Mouse (Mus musculus) urinary bladder, postnatal 14 days (tissue): ENCODE measurements around the gene Tspan11.

ENCODE experiments used
- DNase-seq: peaks from one replicate; pipeline ENCODE4 v3.0.0; 2021; ENCODE audit warnings: low spot score

Gene Tspan11

DNA sequence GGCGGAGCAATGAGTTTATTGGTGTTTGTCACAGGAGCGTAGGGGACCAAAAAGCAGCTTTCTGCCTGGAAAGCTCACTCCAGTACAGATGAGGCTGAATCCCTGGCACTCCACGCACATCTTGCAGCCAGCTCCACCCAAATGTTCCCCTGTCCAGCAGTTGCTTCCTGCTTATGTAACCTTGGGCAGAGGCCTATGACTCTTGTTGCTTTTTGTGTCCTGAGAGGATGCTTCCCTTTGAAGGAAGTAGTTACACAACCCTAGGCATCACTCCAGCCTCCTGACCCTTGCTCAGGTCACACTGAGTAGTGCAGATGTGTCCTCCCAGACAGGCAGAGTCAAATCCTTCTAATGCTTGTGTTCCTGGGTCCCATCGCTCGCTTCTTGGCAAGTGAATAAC is 46.5 kb downstream of the Tspan11 start:
- no peak for DNase-seq

DNA sequence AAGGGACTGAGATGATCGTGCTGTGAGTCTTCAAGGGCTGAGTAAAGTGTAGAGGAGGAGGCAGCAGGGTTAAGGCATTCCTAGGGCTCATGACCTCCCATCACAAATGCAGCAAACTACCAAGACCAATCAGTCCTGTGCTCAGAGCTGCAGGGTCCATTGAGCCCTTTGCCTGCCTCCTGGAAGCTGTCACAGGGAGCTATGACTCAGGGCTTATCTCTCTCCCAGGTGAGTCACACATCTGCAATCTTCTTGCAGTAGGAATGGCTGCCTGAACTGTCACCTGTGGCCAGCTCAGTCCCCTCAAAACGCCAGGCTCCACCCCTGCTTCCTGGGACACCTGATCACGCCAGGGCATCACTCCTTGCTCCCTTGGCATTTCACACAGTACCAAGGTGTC is 47.7 kb downstream of the Tspan11 start:
- peak; percentile 25 for DNase-seq

DNA sequence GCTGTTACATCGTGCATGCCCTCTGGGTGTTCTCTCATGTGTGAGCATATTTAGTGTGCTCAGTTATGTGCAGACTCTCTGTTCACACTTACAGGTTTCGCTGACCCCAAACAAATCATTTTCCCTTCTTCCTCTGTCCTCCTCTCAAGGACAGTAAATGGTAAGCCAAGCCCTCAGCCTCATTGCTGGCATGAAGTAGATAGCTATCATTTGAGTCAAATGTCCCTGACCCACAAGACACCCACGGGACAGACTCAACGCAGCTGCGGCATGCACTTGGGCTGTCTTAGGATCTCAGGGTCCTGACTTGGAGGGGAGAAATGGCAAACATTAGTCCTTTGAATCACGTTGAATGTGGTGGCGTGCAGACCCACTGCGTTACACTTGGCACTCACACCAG is 55.0 kb downstream of the Tspan11 start:
- DNase-seq, result no peak

DNA sequence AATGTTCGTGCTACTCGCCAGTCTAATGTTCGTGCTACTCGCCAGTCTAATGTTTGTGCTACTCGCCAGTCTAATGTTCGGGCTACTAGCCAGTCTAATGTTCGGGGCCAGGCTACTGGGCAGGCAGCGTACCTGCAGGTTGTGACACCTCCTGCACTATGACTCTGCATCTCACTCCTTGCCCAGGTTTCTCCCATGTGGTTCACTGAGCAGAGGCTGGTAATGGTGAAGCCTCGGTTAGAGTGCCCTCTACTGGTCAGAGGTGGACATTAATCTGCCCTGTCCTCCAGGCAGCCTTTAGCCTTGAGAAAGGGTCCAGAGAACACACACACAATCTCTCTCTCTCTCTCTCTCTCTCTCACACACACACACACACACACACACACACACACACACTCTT is 58.3 kb downstream of the Tspan11 start:
- peak; percentile 77 for DNase-seq

DNA sequence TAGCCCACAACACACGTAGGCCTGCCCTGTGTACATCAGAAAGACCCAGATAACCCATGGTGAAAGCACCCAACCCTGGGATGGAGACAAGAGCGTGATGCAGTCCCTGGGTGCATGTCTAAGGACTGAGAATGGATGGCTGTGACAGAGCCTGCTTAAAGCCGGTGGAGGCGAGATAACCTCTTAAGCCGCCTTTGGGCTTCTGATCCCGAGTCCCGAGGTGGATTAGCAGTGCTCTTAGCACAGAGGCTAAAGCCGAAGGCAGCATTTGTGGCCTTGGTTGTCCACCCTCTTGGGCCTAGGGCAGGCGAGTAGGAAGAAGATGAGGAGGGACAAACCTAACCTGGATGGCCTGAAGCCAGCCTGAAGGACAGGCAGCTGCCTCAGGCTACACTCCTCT is 61.3 kb downstream of the Tspan11 start:
- no peak for DNase-seq

DNA sequence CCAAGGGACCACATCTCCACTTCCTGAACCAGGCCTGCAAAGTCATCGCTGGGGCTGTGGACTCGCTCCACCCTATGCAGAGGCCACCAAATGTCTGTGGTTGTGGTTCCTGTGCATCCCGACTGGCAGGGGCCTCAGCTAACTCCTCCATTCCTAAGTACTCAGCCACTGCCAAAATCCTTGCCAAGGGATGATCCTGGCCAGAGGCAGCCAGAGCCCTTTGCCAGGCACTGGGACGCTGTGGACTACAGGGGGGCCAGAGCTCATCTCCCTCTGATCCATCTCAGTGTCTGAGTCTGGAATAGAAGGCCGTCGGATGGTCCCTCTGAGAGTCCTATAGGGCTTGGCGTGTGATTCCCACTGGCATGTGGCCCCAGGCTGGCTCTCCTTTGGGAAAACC is 62.5 kb downstream of the Tspan11 start:
- DNase-seq, result no peak

DNA sequence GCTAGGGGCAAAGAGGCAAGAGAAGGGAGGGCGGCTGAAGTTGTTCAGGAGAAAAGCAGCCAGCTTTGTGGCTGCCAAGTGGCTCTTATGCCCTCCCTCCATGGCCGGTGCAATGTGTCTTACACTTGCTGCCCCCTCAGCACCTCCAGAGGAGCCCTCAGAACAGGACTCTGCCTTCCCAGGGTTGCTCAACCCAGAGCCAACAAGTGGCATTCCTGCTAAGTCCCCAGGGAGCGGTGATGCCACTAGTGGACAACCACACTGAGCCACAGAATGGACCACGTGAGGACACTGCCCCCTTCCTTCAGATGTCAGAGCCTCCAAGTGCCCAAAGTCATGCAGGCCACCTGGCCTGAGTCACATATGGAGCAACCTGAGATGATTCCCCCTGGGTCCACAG is 65.7 kb downstream of the Tspan11 start:
- no peak for DNase-seq

DNA sequence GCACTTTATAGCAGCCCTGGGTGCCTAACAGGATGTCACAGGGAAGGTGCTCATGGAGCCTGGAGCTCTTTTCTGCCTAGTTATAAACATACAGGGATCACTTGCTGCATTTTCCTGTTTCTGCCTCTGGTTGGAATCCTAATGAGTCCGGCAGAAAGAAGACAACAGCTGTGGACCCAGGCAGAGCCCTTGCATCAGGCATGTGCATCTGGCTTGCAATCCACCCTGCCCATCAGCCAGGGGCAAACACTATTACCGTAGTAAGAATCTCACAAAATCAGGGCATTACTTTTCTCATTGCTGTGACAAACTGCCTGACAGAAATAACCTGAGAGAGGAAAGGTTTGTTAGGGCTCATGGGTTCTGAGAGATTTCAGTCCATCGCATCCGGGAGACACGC is 68.8 kb downstream of the Tspan11 start:
- DNase-seq, result no peak

DNA sequence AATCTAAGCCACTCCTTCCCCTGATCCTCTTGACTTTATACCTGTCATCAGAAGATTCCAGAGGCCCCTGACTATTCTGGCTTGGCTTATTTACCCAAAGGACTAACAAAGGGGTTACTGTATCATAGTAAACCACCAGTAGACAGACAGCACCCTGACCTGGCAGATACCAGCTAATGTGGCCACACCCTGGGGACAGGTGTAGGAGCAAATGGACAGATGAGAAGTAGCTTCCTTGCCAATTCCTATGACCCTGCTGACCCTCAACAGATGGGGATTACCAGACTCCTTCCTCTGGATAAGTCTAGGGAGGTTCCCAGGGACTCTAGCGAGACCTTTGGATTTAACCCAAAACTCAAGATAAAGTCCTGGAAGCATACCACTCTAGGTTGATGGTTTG is 72.8 kb downstream of the Tspan11 start:
- DNase-seq, result no peak

DNA sequence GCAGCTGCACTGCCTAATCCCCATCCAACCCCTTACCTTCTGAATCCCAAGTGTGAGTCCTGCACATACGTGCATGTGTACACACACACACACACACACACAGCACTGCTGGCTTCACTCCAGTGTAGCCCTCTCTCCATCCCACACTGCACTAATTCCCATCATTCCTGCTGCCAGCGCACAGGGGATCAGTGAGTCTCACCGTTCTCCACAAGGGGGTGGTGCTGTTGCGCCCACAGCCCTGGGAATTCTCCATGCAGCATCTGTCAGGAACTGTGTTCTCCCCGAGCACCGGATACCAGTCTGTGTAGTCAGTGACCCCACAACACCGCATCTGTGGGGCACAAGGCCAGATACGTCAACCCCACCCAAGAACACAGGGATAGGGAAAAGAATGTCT is 78.1 kb downstream of the Tspan11 start:
- no peak for DNase-seq

DNA sequence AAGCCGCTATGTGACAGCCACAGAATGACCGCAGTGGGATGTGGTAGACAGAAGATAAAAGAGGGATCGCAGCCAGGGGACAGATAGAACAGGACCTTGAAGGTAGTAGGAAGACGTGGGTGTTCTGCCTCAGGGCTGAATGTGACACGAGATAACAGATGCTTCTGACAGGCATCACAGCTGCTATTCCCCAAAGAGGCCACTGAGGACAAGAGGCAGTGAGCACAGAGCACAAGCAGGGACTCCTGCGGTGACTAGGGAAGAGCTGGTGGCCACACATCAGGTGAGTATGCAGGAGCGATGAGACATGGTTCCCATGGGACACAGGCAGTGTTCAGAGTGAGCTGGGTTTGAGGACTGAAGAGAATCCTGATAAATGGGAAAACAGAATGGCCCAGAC is 82.3 kb downstream of the Tspan11 start:
- DNase-seq, result no peak

DNA sequence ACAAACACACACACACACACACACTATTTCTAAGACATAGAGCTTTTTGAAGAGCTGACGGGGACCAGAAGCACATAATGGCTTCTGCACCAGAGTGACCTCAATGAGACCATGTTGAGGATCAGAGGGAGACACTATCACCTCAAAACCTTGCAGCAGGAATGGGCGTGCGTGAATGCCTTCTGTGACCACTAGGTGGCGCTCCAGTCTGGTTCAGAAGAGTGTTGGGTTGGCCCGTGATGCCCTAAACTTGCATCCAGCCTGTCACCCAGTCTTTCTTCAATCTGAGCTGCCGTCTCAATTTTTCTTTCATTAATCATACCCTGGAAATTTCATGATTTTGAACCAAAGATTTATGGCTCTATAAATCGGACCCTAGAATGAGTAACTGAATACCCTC is 82.7 kb downstream of the Tspan11 start:
- peak; percentile 79 for DNase-seq

DNA sequence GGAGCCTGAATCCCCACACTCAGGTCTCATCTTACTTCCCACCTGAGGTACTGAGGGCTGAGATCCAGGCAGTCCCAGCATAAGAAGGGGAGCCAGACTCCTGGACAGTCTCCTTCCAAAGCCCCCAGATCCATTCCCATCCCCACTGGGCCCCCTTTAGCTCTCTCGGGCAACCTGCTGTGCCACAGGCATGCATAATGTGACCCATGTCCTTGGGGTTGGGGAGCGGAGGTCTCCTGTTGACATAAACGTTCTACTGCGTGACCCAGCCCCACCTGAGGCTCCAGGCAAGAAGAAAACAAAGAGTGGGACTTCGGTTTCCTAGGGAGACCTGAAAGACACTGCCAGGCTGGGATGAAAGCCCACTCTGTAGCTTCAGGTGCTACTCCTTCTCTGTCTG is 83.5 kb downstream of the Tspan11 start:
- DNase-seq, result no peak

DNA sequence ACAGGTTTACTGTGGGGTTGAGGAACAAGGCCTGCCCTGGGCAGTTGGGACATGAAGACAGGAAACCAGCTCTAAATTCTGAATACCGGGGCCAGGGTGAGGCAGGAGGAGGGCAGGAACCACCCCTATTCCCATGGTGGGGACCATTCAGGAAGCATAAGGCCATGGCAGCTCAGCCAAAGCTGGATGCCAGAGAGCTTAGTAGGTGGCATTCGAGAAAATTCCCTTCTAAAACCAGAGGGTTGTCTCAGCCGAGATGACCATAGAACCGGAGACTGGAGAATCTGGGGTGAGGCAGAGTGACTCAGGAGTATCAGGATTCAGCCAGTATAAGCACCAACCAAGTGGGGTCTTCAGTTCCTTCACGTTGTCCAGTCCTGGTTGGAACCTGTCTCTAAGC is 84.5 kb downstream of the Tspan11 start:
- no peak for DNase-seq

DNA sequence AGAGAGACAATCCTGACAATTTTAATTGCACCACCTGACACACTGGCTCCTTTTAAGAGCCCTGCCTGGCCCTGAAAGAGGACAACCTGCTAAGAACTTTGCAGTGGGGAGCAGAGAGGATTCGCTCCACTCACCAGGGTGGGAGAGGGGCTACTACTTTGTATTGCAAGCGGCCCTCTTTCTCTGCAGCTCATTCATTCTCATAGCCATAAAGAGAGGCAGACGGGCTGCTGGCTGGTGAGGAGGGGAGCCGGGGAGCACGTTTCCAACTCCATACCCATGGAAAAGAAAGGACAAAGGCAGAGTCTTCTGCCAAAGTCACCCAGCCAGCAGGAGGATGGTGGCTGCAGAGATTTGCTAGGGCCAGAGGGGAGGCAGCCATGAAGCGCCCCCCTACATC is 86.2 kb downstream of the Tspan11 start:
- DNase-seq, result no peak

DNA sequence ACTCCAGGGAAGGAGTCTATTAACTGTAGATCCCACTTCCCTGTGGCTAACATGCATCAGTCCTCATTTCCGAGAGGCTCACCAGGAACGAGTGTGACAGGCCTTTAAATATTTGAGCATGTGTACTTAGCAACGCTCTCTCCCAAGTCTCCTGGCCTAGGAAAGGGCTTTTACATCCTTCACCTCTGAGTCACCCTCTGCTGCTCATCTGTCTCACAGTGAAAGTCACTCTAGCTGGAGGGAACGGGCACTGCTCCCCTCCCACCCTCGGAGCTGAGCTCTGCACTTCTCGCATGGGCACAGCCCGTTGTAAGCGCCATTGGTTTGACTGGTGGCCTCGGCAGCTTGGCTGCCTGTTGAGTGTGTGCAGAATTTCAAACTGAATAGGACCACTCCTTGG is 86.6 kb downstream of the Tspan11 start:
- DNase-seq, result no peak

DNA sequence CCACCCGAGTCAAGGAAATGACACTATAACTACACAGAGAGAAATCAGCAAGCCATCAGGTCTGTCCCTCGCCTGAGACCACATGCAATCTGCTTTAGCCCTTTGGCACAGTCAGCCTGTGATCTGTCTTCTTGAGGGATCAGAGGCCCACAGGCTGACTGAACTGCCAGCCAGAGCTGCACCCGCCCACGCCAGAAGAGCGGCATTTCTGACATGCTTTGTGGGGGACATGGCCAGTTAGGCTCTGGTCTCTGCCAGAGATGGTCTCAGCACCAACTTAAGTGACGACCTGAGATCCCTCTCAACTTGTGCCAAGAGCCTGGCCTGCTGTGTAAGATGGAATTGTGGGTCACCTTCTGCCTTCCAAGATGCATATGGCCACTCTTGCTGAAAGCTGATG is 89.3 kb downstream of the Tspan11 start:
- no peak for DNase-seq

DNA sequence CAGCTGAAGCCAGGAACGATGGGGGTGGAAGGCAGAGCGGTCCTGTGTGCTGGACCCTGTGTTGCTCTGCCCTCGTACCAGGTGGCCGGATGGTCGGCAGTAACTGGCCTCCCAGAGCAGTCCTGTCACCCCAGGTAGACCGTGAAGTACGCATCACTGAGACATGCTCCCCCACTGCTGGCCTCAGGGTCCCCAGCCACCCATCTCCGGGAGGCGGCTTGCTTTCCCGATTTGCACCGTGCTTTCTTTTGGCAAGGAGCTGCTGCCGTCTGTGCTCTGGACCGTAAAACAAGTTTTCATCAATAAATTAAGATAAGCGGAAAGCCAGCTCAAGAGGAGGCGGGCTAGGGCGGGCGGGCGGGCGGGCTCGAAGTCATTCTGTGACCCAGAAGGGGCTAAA is 91.6 kb downstream of the Tspan11 start:
- DNase-seq, result no peak

DNA sequence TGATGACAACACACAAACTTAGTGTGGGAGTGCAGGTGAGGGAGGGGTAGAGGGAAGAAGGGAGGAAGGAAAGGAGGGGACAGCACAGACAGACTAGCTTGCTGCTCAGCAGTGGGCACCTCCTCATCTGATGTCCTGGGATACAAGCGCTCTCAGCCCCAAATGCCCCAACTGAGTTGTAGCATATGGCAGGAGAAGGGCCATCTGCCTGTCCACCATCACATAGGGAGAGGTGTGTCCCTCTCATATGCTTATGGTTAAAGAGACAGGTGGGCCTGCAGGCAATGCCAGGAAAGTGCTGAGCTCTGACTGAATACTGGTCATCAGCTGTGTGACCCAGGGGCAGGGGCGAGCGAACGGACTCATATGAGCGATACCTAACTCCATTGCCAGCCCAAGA is 92.4 kb downstream of the Tspan11 start:
- no peak for DNase-seq

DNA sequence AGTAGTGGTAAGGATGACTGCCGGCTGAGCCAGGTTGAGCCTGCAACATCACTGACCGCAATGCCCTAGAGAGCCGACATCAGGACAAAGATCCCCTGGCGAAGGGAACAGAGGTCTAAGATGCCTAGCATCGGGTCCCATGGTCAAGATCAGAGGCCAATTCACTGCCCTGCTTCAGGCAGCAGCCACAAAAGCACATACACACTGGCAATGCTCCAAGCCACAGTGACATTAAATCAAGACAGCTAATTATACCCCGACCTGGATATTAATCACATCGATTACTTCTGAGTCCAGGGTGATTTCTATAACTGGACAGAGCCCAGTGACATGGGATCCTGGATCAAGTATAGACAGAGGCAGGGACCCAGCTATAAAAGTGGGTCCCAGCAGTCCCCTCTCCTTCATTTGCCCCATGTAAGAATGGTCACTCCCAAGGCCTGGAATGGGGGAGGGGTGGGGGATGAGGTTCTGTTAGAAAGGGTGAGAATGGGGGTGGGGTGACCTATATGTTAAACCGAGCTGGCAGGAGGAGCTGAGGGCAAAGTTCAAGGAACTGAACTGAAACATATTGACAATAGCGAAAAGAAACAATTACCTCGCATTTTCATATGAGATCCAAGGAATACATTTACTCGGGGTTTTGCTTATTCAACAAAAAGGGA is 93.1 kb downstream of the Tspan11 start:
- no peak for DNase-seq

DNA sequence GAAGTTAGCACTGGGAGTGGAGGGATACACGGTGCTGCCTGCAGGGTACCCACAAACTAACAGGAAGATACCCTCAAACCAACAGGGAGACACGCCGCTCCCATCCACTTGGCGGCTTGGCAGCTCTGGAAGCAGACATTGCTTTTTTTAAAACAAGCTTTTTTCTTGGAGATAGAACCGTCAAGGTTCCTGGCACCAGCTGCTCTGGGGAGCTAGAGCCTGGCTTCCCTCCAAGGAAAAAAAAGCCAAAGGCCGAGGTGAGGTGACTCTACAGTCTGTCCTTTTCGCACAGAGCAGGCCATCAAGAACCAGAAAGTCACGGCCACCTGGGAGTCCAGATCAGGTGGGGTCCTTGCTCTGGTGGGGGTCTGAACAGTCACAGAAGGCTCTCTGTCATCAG is 93.8 kb downstream of the Tspan11 start:
- no peak for DNase-seq

DNA sequence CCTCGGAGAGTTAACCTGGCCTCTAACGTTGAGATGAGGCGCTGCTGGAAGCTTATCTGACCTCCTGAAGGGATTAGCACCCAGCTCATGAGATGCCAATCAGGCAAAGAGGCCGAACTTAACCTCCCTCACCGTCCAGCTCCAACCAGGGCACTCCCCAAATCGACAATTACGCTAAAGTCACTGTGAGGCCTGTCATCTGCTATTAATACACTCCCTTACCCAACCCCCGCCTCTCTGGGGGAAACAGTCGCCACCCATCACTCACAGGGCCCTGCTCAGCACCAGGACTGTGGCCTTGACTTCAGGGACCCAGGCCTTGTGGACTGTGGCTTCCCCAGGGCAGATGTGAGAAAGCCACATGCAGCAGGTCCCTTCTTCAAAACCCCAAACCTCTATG is 99.0 kb downstream of the Tspan11 start:
- DNase-seq, result no peak

DNA sequence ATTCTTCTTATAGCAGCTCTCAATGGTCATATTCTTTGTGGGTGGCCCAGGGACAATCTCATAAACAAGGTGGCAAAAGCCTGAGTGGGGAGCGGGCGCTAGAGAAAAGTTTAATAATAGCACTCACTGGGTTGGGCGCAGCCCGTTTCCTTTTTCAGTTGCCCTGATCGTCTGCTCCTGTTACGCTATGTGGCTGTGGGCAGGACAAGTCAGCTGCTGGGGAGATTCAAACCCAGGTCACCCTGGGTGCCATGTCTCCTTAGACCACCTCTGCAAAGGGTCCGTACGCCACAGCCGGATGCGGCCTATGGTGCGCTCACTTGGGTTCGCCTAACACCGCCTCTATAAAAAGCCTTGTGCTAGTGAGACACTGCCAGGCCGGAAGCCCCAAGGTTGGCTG is 100.0 kb downstream of the Tspan11 start:
- no peak for DNase-seq

DNA sequence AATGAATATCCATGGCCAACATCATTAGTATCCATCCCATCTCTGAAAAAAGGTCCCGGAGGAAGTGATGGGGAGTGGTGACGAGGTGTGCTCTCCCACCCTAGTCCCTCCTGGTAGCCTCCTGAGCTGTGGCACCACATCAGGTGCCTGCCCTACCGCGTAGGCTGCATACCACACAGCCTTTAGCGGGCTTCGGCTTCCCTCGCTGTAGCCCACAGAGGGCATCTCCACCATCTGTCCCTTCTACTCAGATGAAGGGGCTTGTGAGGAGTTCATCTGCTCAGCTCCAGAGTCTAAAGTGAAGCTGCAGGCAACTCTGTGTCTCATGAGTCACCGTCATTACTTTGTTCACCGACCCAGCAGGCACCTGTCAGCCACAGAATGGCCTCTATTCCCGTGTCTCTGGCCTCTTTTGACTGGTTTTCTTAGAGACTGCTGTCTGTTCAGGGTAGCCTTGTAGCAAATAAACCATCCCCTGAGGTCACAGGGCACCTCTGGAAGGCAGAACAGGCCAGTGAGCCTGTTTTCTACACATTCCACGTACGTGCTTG is 101.6 kb downstream of the Tspan11 start:
- no peak for DNase-seq
